Mouse (Mus musculus): ENCODE measurements around the gene Clic6.

Gene Clic6

GRCm38 (mm10) chr16:92485436-92485835 is at the start of gene Clic6:
Gene Clic6 (plus strand): TSS chr16:92485736.
- no peak for DNase-seq

- no peak for DNase-seq
Observed at GRCm38 (mm10) chr16:92439775-92440174, 45.8 kb upstream of the Clic6 start.

GRCm38 (mm10) chr16:92440229-92440628 is 45.3 kb upstream of the Clic6 start:
- DNase-seq, result no peak

- DNase-seq, result no peak
Observed at GRCm38 (mm10) chr16:92441203-92441602, 44.3 kb upstream of the Clic6 start.

GRCm38 (mm10) chr16:92442150-92442549 is 43.4 kb upstream of the Clic6 start:
- no peak for DNase-seq

GRCm38 (mm10) chr16:92442946-92443345 is 42.6 kb upstream of the Clic6 start:
- DNase-seq, result no peak

- DNase-seq, result peak; percentile 25
Observed at GRCm38 (mm10) chr16:92443644-92444113, 41.9 kb upstream of the Clic6 start.

GRCm38 (mm10) chr16:92445377-92445776 is 40.2 kb upstream of the Clic6 start:
- peak; percentile 63 for DNase-seq

- no peak for DNase-seq
Observed at GRCm38 (mm10) chr16:92449080-92449479, 36.5 kb upstream of the Clic6 start.

GRCm38 (mm10) chr16:92450331-92450730 is 35.2 kb upstream of the Clic6 start:
- no peak for DNase-seq

GRCm38 (mm10) chr16:92451516-92452072 is 33.9 kb upstream of the Clic6 start:
- DNase-seq, result no peak

- DNase-seq, result no peak
Observed at GRCm38 (mm10) chr16:92452609-92453008, 32.9 kb upstream of the Clic6 start.

GRCm38 (mm10) chr16:92454002-92454401 is 31.5 kb upstream of the Clic6 start:
- no peak for DNase-seq

- no peak for DNase-seq
Observed at GRCm38 (mm10) chr16:92454495-92454894, 31.0 kb upstream of the Clic6 start.

GRCm38 (mm10) chr16:92455488-92455887 is 30.0 kb upstream of the Clic6 start:
- no peak for DNase-seq

GRCm38 (mm10) chr16:92455969-92456368 is 29.6 kb upstream of the Clic6 start:
- no peak for DNase-seq

- DNase-seq, result peak; percentile 85
Observed at GRCm38 (mm10) chr16:92457594-92457993, 27.9 kb upstream of the Clic6 start.

GRCm38 (mm10) chr16:92461412-92461811 is 24.1 kb upstream of the Clic6 start:
- DNase-seq, result no peak

GRCm38 (mm10) chr16:92464390-92464972 is 21.1 kb upstream of the Clic6 start:
- DNase-seq, result no peak

- no peak for DNase-seq
Observed at GRCm38 (mm10) chr16:92465226-92465625, 20.3 kb upstream of the Clic6 start.

- peak; percentile 99 for DNase-seq
Observed at GRCm38 (mm10) chr16:92465642-92466526, 19.7 kb upstream of the Clic6 start.

- DNase-seq, result no peak
Observed at GRCm38 (mm10) chr16:92467041-92467440, 18.5 kb upstream of the Clic6 start.

GRCm38 (mm10) chr16:92468459-92468858 is 17.1 kb upstream of the Clic6 start:
- DNase-seq, result no peak

GRCm38 (mm10) chr16:92470706-92471105 is 14.8 kb upstream of the Clic6 start, which contains the start of gene Rcan1:
Gene Rcan1 (minus strand): TSS chr16:92470867.
- DNase-seq, result no peak
